Mouse (Mus musculus) ES-E14 (cell line): ENCODE measurements around the gene Wt1. TPM values are rescaled to one million over a fixed set of nuclear protein-coding genes. Genes with fewer than 3 reads are reported as not detected.
A peak's percentile ranks its signal among the peaks of the same experiment; 100 is the strongest.

Source experiments
- DNase-seq: peaks from one replicate; pipeline ENCODE4 v3.0.0-alpha.2; 2013; ENCODE audit warnings: low read depth, low spot score
- H3K27ac ChIP-seq: 2 replicates; pipeline ENCODE4 v1.5.1; 2012; ENCODE audit warnings: low read depth, mild to moderate bottlenecking, low read length, moderate library complexity, mixed read lengths; ENCODE audit not compliant: poor library complexity, insufficient read depth, severe bottlenecking
- H3K36me3 ChIP-seq: 2 replicates; pipeline ENCODE4 v1.6.1; 2012; ENCODE audit warnings: mild to moderate bottlenecking, low read length, moderate library complexity, mixed read lengths; ENCODE audit not compliant: control insufficient read depth, poor library complexity, insufficient read depth, severe bottlenecking
- H3K4me1 ChIP-seq, 2 experiments: fragments of 150-350 bp in 1 of 2; sonication (generic) in 1 of 2; 2 replicates each; pipeline ENCODE4 v1.6.1; 2012; ENCODE audit warnings: low read length in 2 of 2, mild to moderate bottlenecking in 1 of 2, mixed read lengths in 1 of 2; ENCODE audit not compliant: control insufficient read depth in 2 of 2, insufficient read depth in 2 of 2, poor library complexity in 1 of 2
- H3K4me3 ChIP-seq, 2 experiments: fragments of 150-350 bp in 1 of 2; sonication (generic) in 1 of 2; 2 replicates each; pipeline ENCODE4 v1.5.1; 2012; ENCODE audit warnings: low read length in 2 of 2, low read depth in 1 of 2, mild to moderate bottlenecking in 1 of 2, mixed read lengths in 1 of 2; ENCODE audit not compliant: insufficient read depth in 1 of 2, poor library complexity in 1 of 2, severe bottlenecking in 1 of 2
- H3K9ac ChIP-seq: 2 replicates; pipeline ENCODE4 v1.6.1; 2012; ENCODE audit warnings: low read depth, mild to moderate bottlenecking, low read length, mixed read lengths; ENCODE audit not compliant: poor library complexity, insufficient read depth, severe bottlenecking
- H3K9me3 ChIP-seq: fragments of 150-350 bp; sonication (generic); 2 replicates; pipeline ENCODE4 v1.6.1; 2012; ENCODE audit warnings: low read depth, mild to moderate bottlenecking, low read length; ENCODE audit not compliant: control insufficient read depth, insufficient read depth
- CHD2 ChIP-seq: IDR thresholded peaks from 2 replicates; pipeline ENCODE4 v1.6.1; 2014; ENCODE audit warnings: mild to moderate bottlenecking, low read depth, low read length, inconsistent platforms
- HCFC1 ChIP-seq: IDR thresholded peaks from 2 replicates; pipeline ENCODE4 v1.6.1; 2012; ENCODE audit warnings: low read length, inconsistent platforms, borderline replicate concordance; ENCODE audit not compliant: insufficient read depth
- MAFK ChIP-seq: IDR thresholded peaks from 2 replicates; pipeline ENCODE4 v1.6.1; 2014; ENCODE audit warnings: mild to moderate bottlenecking, low read depth, low read length, inconsistent platforms; ENCODE audit not compliant: insufficient read depth
- ZC3H11A ChIP-seq: IDR thresholded peaks from 2 replicates; pipeline ENCODE4 v1.6.1; 2012; ENCODE audit warnings: low read depth, mild to moderate bottlenecking, inconsistent platforms, low read length, borderline replicate concordance
- ZNF384 ChIP-seq: IDR thresholded peaks from 2 replicates; pipeline ENCODE4 v1.6.1; 2012; ENCODE audit warnings: low read depth, low read length, inconsistent platforms
- in situ Hi-C, 2 experiments: fragments of 600-800 bp; cut with MboI; formaldehyde crosslinking; loops; one replicate each; pipeline ENCODE4 v1.15.1; 2025; ENCODE audit warnings: low sequenced_read_pairs in 2 of 2, inconsistent platforms in 1 of 2; ENCODE audit not compliant: unreplicated experiment in 2 of 2
- total RNA-seq: library from RNA; depleted of rRNA; stranded (reverse); fragments of 300-350 nt; gene quantifications from 2 replicates; pipeline ENCODE4 v1.2.3, GENCODE M21; 2012

The Wt1 gene
- total RNA-seq, 1 experiment: 5.2 TPM

GRCm38 (mm10) chr2:105131061-105131810 is 4.9 kb downstream of the Wt1 start:
- Histone ChIP-seq H3K4me3 (no peak overlapping the region; a peak in 1 of 4 replicates), H3K4me1 (peaks cover 2% of the 10 kb centered on the region in 2 experiments; a peak in 3 of 4 replicates), H3K36me3 (no peaks in the 10 kb centered on the region), H3K9me3 (no peaks in the 10 kb centered on the region), H3K9ac (no peak overlapping the region), H3K27ac (no peak overlapping the region)
- TF ChIP-seq ZC3H11A (no peak), HCFC1 (no peak), MAFK (no peak)
- in situ Hi-C loops: loop anchor here (5.0 kb wide), 2 partner anchors 536 to 541 kb away; partner anchors contain the start of gene Pax6 (in 1 of the 2)
- no peak for DNase-seq

GRCm38 (mm10) chr2:105131811-105132100 is 5.4 kb downstream of the Wt1 start:
- DNase-seq: no peak
- in situ Hi-C loops: loop anchor here (5.0 kb wide), 2 partner anchors 536 to 541 kb away; partner anchors contain the start of gene Pax6 (in 1 of the 2)
- Histone ChIP-seq H3K9me3 (no peaks in the 10 kb centered on the region), H3K4me1 (peaks cover 2% of the 10 kb centered on the region in 2 experiments; a peak in 3 of 4 replicates), H3K9ac (no peak overlapping the region), H3K4me3 (no peak overlapping the region), H3K36me3 (no peaks in the 10 kb centered on the region), H3K27ac (no peak overlapping the region)
- no peak for TF ChIP-seq CHD2

- peaks cover 2% of the 10 kb centered on the region in 2 experiments; a peak in 3 of 4 replicates for H3K4me1 ChIP-seq
- no peak for DNase-seq
- in situ Hi-C loops: loop anchor here (5.0 kb wide), 2 partner anchors 535 to 540 kb away; partner anchors contain the start of gene Pax6 (in 1 of the 2)
- TF ChIP-seq HCFC1 (no peak), MAFK (no peak), CHD2 (no peak), ZNF384 (no peak), ZC3H11A (no peak)
- no peaks in the 10 kb centered on the region for H3K36me3 ChIP-seq
- H3K27ac ChIP-seq: no peak overlapping the region
- H3K4me3 ChIP-seq: no peak overlapping the region
- H3K9ac ChIP-seq: no peak overlapping the region
- H3K9me3 ChIP-seq: no peaks in the 10 kb centered on the region
These were observed 6.0 kb downstream of the Wt1 start for GRCm38 (mm10) chr2:105132300-105132699.

- Histone ChIP-seq H3K27ac (no peak overlapping the region), H3K4me1 (peaks cover 2% of the 10 kb centered on the region in 2 experiments; a peak in 3 of 4 replicates), H3K4me3 (peak overlapping the region; percentile 6 to 8; a peak in 2 of 4 replicates), H3K9ac (no peak overlapping the region), H3K36me3 (no peaks in the 10 kb centered on the region), H3K9me3 (no peaks in the 10 kb centered on the region)
- no peak for DNase-seq
- TF ChIP-seq ZC3H11A (no peak), ZNF384 (no peak), HCFC1 (no peak)
- in situ Hi-C loops: loop anchor here (5.0 kb wide), 2 partner anchors 534 to 539 kb away; partner anchors contain the start of gene Pax6 (in 1 of the 2)
These were observed 6.8 kb downstream of the Wt1 start for GRCm38 (mm10) chr2:105132933-105133795.
